ENCODE assay signal across 27 mouse cellular contexts in the genomic region with DNA sequence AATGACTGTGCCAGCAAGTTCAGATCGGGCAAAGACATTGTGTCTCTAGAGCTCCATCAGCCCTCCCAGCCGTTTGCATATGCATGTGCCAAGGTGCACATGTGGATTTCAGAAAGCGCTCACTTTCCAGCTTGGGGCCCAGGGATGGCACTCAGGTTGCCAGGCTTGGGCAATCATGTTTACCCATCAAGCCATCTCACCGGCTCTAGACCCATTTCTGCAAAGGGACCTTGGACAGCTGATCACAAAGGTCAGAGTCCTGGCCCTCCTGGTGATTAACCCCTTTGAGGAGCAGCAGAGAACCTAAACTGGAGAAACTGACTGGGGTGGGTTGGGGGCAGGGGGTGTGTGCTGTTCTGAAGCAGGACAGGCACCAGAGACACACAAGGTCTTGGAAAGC. TPM values are rescaled to one million over a fixed set of nuclear protein-coding genes. Genes with fewer than 3 reads are reported as not detected.
"Had no signal": no experiment of that assay in that cellular context is flagged by ENCODE, and none has a peak within 500 bp of the region (broad histone marks: within the 10 kb centered on the region; RNA-seq: fewer than 3 reads in every experiment).

No protein-coding gene starts in this region.

- DNase-seq: gastrocnemius, adult 2 months; gastrocnemius, postnatal 10 days; gastrocnemius, postnatal 25 days; heart, adult 18-20 months; heart, postnatal 10 days; heart, postnatal 4 days; kidney, postnatal 10 days; kidney, postnatal 4 days; liver had no signal

- H3K9ac ChIP-seq: heart, embryonic 12.5 days; hindbrain, embryonic 12.5 days; hindbrain, embryonic 14.5 days; intestine, embryonic 15.5 days; limb, embryonic 12.5 days; liver, embryonic 14.5 days had no signal

- H3K4me2 ChIP-seq: heart, embryonic 12.5 days; hindbrain, embryonic 12.5 days; hindbrain, embryonic 14.5 days; intestine, embryonic 15.5 days; limb, embryonic 12.5 days had no signal

- H3K36me3 ChIP-seq: heart, embryonic 10.5 days; heart, embryonic 12.5 days; hindbrain, embryonic 10.5 days; hindbrain, embryonic 12.5 days; intestine, embryonic 15.5 days; limb, embryonic 10.5 days; limb, embryonic 12.5 days had no signal

- ATAC-seq: hindbrain, embryonic 16.5 days; inflammation-experienced regulatory T-cells, adult 6 months; intestine, embryonic 15.5 days; intestine, postnatal 0 days had no signal

- H3K4me3 ChIP-seq: gastrocnemius, adult 2 months; heart, embryonic 10.5 days; heart, embryonic 12.5 days; hindbrain, embryonic 10.5 days; hindbrain, embryonic 12.5 days; intestine, embryonic 15.5 days; layer of hippocampus, adult 2 months; left cerebral cortex, adult 2 months; limb, embryonic 10.5 days; limb, embryonic 12.5 days had no signal

- H3K9me3 ChIP-seq: heart, embryonic 10.5 days; heart, embryonic 12.5 days; hindbrain, embryonic 12.5 days; intestine, embryonic 15.5 days; limb, embryonic 10.5 days; limb, embryonic 12.5 days had no signal

- H3K27ac ChIP-seq: gastrocnemius, adult 2 months; heart, embryonic 10.5 days; hindbrain, embryonic 10.5 days; hindbrain, embryonic 12.5 days; hindbrain, embryonic 14.5 days; intestine, embryonic 15.5 days; layer of hippocampus, adult 2 months; left cerebral cortex, adult 2 months; limb, embryonic 10.5 days; limb, embryonic 12.5 days; liver, embryonic 14.5 days had no signal

RNA-seq across cellular contexts. Expression of gene Rgl3, which starts 3.0 kb away (rescaled TPM):
- total RNA-seq: granulocyte monocyte progenitor cell, adult 5-6 weeks had no signal
- polyA plus RNA-seq: inflammation-experienced regulatory T-cells, adult 6 months had no signal

RNA-seq across cellular contexts. Expression of gene Ccdc151, which starts 10.2 kb away (rescaled TPM):
- total RNA-seq: gastrocnemius, adult 2 months; gastrocnemius, postnatal 10 days; gastrocnemius, postnatal 25 days; granulocyte monocyte progenitor cell, adult 5-6 weeks; heart, adult 8-10 months; heart, postnatal 10 days; heart, postnatal 25 days; heart, postnatal 4 days had no signal
- polyA plus RNA-seq: heart, embryonic 14.5 days; inflammation-experienced regulatory T-cells, adult 6 months had no signal
